Mouse (Mus musculus) brain, embryonic 14.5 days (tissue): ENCODE results near the gene Kalrn.

ENCODE experiments used
- CTCF ChIP-seq: fragments of 200-500 bp; IDR thresholded peaks from 2 replicates; pipeline ENCODE4 v1.5.1; 2012; ENCODE audit warnings: inconsistent platforms, mild to moderate bottlenecking, moderate library complexity, borderline replicate concordance; ENCODE audit not compliant: insufficient read depth, insufficient read length; ENCODE audit errors: extremely low read depth
- POLR2A ChIP-seq: fragments of 200-500 bp; IDR thresholded peaks from 2 replicates; pipeline ENCODE4 v1.6.1; 2012; ENCODE audit warnings: mild to moderate bottlenecking, inconsistent platforms, borderline replicate concordance; ENCODE audit not compliant: poor library complexity, insufficient read depth, insufficient read length, severe bottlenecking; ENCODE audit errors: extremely low read depth

DNA sequence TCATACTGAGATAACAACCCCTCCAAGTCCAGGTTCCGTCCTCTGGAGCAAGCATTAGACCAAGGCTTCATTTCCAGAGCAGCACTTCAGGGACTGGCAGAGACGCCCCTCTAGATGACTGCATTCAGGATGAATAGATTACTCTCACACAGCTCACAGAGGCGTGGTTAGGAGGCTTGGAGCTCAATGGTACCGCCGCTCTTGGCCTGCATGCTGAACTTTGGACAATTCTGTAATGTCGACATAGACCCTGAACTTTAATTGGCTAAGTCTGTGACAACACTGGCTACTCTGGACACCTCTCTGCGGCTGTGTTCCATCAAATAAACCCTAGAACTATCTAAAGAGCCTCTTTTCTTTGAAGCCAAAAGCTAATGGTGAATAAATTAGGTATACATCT, 525.8 kb downstream of the Kalrn start:
- no peak for TF ChIP-seq CTCF
- TF ChIP-seq POLR2A = no peak
